Mouse (Mus musculus) testis, adult 2 months (tissue): ENCODE measurements around the gene Gm20441.

Source experiments
- CTCF ChIP-seq: fragments of 200-500 bp; IDR thresholded peaks from 2 replicates; pipeline ENCODE4 v1.5.1; 2012; ENCODE audit warnings: low read depth, mild to moderate bottlenecking, inconsistent platforms, low read length, moderate library complexity; ENCODE audit not compliant: control insufficient read depth, insufficient read depth, insufficient replicate concordance
- POLR2A ChIP-seq: fragments of 200-500 bp; IDR thresholded peaks from 2 replicates; pipeline ENCODE4 v1.6.1; 2012; ENCODE audit warnings: low read depth, mild to moderate bottlenecking, inconsistent platforms, low read length, moderate library complexity; ENCODE audit not compliant: control insufficient read depth

- TF ChIP-seq CTCF (no peak), POLR2A (peak; percentile 34; the same call in 1 of the 2 replicates)
Observed at GRCm38 (mm10) chr10:75822443-75822842, 41.7 kb upstream of the Gm20441 start, which contains the start of gene Gstt4.
